Mouse (Mus musculus): ENCODE measurements around the gene Rnf40.

GRCm38 (mm10) chr7:127642254-127642653 lies 53.7 kb downstream of the Rnf40 start:
- TF ChIP-seq RAD21 (IDR thresholded peaks at IDR 0.05; ENCODE audit: low read depth, low read length) (no peak), CTCF (conservative IDR thresholded peaks at IDR 0.05 in 1 of 2, IDR thresholded peaks at IDR 0.05 in 1 of 2; ENCODE audit: low read depth in 2 of 2, low read length in 2 of 2) (no peak), EP300 (IDR thresholded peaks at IDR 0.05; ENCODE audit: low read length) (no peak), POLR2A (IDR thresholded peaks at IDR 0.05; ENCODE audit: low read depth, low read length) (no peak), UBTF (IDR thresholded peaks at IDR 0.05; ENCODE audit: low read depth, low read length) (no peak), ZKSCAN1 (IDR thresholded peaks at IDR 0.05; ENCODE audit: borderline replicate concordance, low read depth, low read length) (no peak), JUND (conservative IDR thresholded peaks at IDR 0.05; ENCODE audit: low read depth, low read length) (no peak), MAFK (IDR thresholded peaks at IDR 0.05; ENCODE audit: insufficient replicate concordance, low read length) (no peak), TCF12 (IDR thresholded peaks at IDR 0.05; ENCODE audit: low read depth, low read length) (no peak), RCOR1 (conservative IDR thresholded peaks at IDR 0.05; ENCODE audit: low read depth, low read length) (no peak)
